In genomic region chr19:25407185-25407886, GRCm38 (mm10) we compare ENCODE assay signal across 8 mouse cellular contexts.
DNase-seq lines count a peak whose midpoint lies in the region; ATAC-seq and TF ChIP-seq lines count a peak whose summit lies in the region.

No protein-coding gene starts in this region.

- peak overlapping the region; percentile 38 to 72 for H3K4me3 ChIP-seq in ES-E14 (ENCODE audit: insufficient read depth in 1 of 2, low read depth in 1 of 2, low read length in 2 of 2, poor library complexity in 1 of 2, severe bottlenecking in 1 of 2)
- peak overlapping the region; percentile 27 for H3K4me3 ChIP-seq in hindbrain, embryonic 11.5 days (ENCODE audit: low read depth, low read length)
- peak overlapping the region; percentile 45 for H3K4me3 ChIP-seq in liver, postnatal 0 days (ENCODE audit: low read depth, low read length)

- no peak overlapping the region for H3K9ac ChIP-seq in ES-E14 (ENCODE audit: insufficient read depth, low read depth, low read length, poor library complexity, severe bottlenecking)
- peak overlapping the region; percentile 13 for H3K9ac ChIP-seq in hindbrain, embryonic 11.5 days (ENCODE audit: low read depth, low read length)
- H3K9ac ChIP-seq in liver, postnatal 0 days (replicated peaks): peak overlapping the region; percentile 48

- peaks cover 25% of the 10 kb centered on the region; the same call in 1 of the 2 replicates for H3K36me3 ChIP-seq in ES-E14 (ENCODE audit: control insufficient read depth, insufficient read depth, low read length, poor library complexity, severe bottlenecking)
- no peaks in the 10 kb centered on the region for H3K36me3 ChIP-seq in hindbrain, embryonic 11.5 days (ENCODE audit: control insufficient read depth, insufficient read depth, low read length)
- peaks cover 15% of the 10 kb centered on the region; the same call in 1 of the 2 replicates for H3K36me3 ChIP-seq in liver, postnatal 0 days (replicated peaks; ENCODE audit: insufficient read depth, low read length)

- DNase-seq in ES-E14 (ENCODE audit: low read depth, low spot score) (no peak), adipocyte (ENCODE audit: low spot score) (peak; percentile 16)
- no peak for DNase-seq in hindbrain, embryonic 11.5 days (ENCODE audit: low spot score)
- no peak for DNase-seq in liver, postnatal 0 days
- no peak for DNase-seq in frontal cortex, adult 2 months (ENCODE audit: extremely low spot score in 1 of 2, low spot score in 1 of 2)
- no peak for DNase-seq in urinary bladder, postnatal 14 days (ENCODE audit: low spot score)
- no peak for DNase-seq in left cerebral cortex, postnatal 36 days (ENCODE audit: low spot score in 2 of 2)
- DNase-seq in gastrocnemius, postnatal 36 days: no peak

- H3K27ac ChIP-seq in ES-E14 (ENCODE audit: insufficient read depth, low read depth, low read length, poor library complexity, severe bottlenecking): no peak overlapping the region
- no peak overlapping the region for H3K27ac ChIP-seq in hindbrain, embryonic 11.5 days (ENCODE audit: low read depth, low read length)
- H3K27ac ChIP-seq in liver, postnatal 0 days (ENCODE audit: low read depth): peak overlapping the region; percentile 85

- no peaks in the 10 kb centered on the region for H3K9me3 ChIP-seq in ES-E14 (ENCODE audit: control insufficient read depth, insufficient read depth, low read depth, low read length)
- no peaks in the 10 kb centered on the region for H3K9me3 ChIP-seq in hindbrain, embryonic 11.5 days (ENCODE audit: control insufficient read depth, low read length)
- H3K9me3 ChIP-seq in liver, postnatal 0 days (ENCODE audit: low read length): no peaks in the 10 kb centered on the region

- WGBS in hindbrain, embryonic 11.5 days: 28% methylated on average over 9 of the region's 10 CpGs
- WGBS in liver, postnatal 0 days (ENCODE audit: insufficient replicate concordance): 10% methylated on average over 10 of the region's 10 CpGs

- peak overlapping the region; percentile 66 for H3K4me2 ChIP-seq in hindbrain, embryonic 11.5 days (replicated peaks; ENCODE audit: low read depth, low read length)
- peak overlapping the region; percentile 73 for H3K4me2 ChIP-seq in liver, postnatal 0 days (ENCODE audit: low read depth, low read length)

- TF ChIP-seq CTCF in liver, postnatal 0 days (IDR thresholded peaks at IDR 0.05; ENCODE audit: low read depth): no peak

- TF ChIP-seq EP300 in liver, postnatal 0 days (IDR thresholded peaks at IDR 0.05; ENCODE audit: low read depth): no peak

- ATAC-seq in hindbrain, embryonic 11.5 days (ENCODE audit: low FRiP score): no peak
- ATAC-seq in liver, postnatal 0 days: no peak

- H3K4me1 ChIP-seq in ES-E14 (ENCODE audit: control insufficient read depth in 2 of 2, insufficient read depth in 2 of 2, low read length in 2 of 2, poor library complexity in 1 of 2): no peaks in the 10 kb centered on the region
- peaks cover 6% of the 10 kb centered on the region for H3K4me1 ChIP-seq in hindbrain, embryonic 11.5 days (replicated peaks; ENCODE audit: control insufficient read depth, insufficient read depth, low read length)
- H3K4me1 ChIP-seq in liver, postnatal 0 days (ENCODE audit: insufficient read depth): no peaks in the 10 kb centered on the region

- peaks cover 2% of the 10 kb centered on the region; the same call in 1 of the 2 replicates for H3K27me3 ChIP-seq in hindbrain, embryonic 11.5 days (ENCODE audit: control insufficient read depth, insufficient read depth, low read length)
- peaks cover 7% of the 10 kb centered on the region; the same call in 1 of the 2 replicates for H3K27me3 ChIP-seq in liver, postnatal 0 days (ENCODE audit: insufficient read depth, low read length)

- in situ Hi-C loops in ES-E14 (cut with MboI; ENCODE audit: low sequenced_read_pairs in 2 of 2, unreplicated experiment in 2 of 2): no loop called here

- intact Hi-C loops in left cerebral cortex, postnatal 36 days (cut with DNase I): no loop called here
- intact Hi-C loops in gastrocnemius, postnatal 36 days (cut with DNase I): no loop called here

TF ChIP-seq in ES-E14, 5 proteins besides CTCF, POLR2A, EP300 and RAD21:
- TF ChIP-seq ZC3H11A (IDR thresholded peaks at IDR 0.05; ENCODE audit: borderline replicate concordance, low read depth, low read length) (no peak), MAFK (IDR thresholded peaks at IDR 0.05; ENCODE audit: insufficient read depth, low read depth, low read length) (no peak), HCFC1 (IDR thresholded peaks at IDR 0.05; ENCODE audit: borderline replicate concordance, insufficient read depth, low read length) (no peak), CHD2 (IDR thresholded peaks at IDR 0.05; ENCODE audit: low read depth, low read length) (no peak), ZNF384 (IDR thresholded peaks at IDR 0.05; ENCODE audit: low read depth, low read length) (no peak)
